Mouse (Mus musculus): Measurements from ENCODE around the gene Lsm12.

Lsm12 gene

DNA sequence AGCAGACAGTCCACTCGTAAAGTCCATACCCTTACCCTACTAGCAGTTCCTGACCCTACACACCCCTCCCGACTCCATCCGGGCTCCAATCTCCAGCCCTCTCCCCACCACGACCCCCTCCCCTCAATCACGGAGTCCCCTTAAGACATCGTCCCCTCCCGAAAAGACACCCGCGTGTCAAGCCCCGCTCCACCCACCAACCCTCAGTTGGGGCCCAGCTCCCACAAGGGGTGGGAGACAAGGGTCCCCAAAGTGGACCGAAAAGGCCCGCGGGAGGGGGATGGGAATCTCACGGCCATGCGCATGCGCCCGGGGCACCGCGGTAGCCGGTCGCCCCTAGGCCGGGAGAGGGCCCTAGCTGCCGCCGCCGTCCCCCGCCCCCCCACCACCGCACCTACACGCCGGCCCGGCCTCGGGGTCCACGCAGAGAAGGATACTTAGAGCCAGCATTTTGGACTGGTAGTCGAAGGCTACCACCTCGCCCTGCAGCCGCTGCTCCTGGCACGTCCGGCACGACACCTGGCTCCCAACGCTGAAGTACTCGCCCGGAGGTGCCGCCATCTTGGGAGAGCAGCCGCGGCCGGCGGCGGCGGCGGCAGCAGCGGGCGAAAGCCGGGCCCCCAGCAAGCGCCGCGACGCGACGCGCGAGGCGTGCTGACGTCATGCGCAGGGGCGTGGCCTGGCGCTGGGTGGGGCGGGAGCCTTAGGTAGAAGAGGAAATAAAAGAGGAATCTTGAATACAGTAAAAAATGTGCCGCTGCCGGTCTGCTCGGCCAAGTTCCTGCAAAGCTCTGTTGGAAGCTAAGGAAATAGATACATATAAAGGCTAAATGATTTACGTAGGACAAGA lies at the start of gene Lsm12:
TSS of gene Lsm12 (minus strand) at position 651 of the 850 bp plus-strand sequence.
- DNase-seq (ENCODE audit: low spot score): peak; percentile 99

DNA sequence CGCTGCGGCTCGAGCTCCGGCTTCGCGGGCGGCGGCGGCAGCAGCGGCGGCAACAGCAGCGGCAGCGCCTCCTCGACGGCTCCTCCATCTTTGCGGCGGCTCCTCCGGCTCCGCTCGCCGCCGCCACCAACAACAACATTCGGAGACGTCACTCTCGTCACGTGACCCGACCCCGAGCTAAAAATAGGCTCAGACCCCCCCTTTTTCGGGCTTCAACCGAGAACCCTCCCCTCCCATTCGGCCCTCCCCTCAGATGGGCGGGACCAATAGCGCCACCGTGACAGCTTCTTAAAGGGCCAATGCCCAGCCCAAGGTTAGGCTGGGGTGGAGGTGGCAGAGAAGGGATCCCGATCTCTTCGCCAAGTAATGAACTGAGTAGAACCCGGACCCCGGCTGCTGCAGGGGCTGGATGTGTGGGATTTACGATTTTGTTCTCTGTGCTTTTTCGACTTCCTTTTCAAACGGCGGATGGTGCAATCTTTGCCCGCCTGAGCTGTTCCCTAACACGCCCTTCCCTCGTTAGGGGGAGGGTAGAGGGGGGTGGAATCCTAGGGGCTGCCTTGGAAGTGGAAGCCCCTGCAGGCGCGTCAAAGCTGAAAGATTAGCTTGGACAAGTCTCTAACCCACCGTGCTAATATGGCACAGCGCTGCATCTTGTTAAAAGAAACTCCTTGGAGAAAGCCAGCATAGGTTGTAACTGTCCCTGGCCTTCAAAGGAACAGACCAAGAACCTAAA lies 45.1 kb upstream of the Lsm12 start, which contains the start of gene Hdac5:
TSS of gene Hdac5 (minus strand) at position 161 of the 736 bp plus-strand sequence.
- DNase-seq (ENCODE audit: low spot score): peak; percentile 93

DNA sequence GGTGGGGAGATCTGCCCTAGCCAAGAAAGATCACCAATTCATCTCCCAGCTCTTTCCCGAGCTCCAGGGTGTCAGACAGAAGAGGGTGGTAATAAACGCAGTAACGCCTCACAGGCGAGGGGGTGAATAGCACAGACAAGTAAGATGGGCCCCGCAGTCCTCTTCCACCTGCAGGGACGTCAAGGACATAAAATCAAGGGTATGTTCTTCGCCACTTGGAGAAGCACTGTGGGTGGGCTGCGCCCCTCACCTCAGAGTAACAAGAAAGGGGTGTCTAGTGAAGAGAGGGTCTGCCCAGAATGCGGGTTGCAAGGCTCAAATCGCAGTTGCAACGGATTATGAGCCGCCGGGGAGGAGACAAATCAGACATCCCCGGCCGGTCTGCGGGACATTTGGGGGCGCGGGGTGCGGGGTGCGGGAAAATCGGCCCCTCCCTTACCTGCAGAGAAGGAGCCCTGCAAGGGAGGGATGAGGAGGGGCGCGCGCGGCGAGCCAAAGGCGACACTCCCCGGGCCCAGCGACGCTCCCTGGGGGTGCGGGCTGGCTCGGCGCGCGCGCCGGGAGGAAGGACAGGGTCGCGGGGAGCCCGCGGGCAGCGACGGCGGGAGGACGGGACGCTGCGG lies 44.3 kb upstream of the Lsm12 start:
- DNase-seq (ENCODE audit: low spot score): no peak

DNA sequence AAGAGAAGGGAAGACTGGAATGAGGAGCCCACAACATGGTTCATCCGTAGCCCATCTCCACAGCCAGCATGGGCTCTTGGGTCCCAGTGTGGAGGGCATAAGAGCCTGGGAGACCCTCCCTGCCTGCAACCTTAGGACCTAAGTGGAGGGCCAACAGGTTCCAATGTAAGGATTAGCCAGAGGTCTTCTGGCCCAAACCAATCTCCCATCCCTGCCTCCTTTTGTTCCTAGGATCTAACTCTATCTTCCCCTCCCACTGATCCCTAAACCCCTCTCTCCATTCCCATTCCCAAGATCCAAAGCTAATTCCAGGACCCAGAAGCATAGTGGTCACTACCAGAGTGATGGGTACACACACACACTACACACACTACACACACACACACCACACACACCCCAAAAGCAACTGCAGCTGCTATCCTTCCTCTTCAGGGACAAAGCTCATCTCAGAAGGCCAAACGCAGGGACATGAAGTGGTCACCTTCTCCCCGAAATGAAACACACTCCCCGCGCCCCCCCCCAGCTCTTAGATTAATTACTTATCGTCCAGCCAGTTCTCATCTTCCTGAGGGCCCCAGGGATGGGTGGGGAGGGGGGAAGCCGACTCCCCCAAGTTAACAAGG lies 43.7 kb upstream of the Lsm12 start:
- DNase-seq (ENCODE audit: low spot score): no peak

DNA sequence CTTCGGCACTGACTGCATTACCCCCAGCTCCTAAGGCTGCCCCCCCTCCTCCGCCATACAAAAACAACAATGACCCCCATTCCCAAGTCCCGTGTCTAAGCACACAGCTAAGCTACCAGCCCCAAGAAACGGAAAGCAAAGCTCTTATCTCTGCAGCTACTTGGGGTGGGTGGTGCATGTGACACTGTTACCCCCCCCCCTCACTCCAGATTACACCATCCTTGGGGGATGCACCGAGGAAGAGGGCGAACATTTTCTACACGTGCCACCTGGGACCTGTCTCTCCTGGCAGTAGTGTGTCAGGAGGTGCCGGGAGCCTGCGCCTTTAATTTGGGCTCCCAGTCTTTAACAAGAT lies 43.1 kb upstream of the Lsm12 start:
- DNase-seq (ENCODE audit: low spot score): no peak

DNA sequence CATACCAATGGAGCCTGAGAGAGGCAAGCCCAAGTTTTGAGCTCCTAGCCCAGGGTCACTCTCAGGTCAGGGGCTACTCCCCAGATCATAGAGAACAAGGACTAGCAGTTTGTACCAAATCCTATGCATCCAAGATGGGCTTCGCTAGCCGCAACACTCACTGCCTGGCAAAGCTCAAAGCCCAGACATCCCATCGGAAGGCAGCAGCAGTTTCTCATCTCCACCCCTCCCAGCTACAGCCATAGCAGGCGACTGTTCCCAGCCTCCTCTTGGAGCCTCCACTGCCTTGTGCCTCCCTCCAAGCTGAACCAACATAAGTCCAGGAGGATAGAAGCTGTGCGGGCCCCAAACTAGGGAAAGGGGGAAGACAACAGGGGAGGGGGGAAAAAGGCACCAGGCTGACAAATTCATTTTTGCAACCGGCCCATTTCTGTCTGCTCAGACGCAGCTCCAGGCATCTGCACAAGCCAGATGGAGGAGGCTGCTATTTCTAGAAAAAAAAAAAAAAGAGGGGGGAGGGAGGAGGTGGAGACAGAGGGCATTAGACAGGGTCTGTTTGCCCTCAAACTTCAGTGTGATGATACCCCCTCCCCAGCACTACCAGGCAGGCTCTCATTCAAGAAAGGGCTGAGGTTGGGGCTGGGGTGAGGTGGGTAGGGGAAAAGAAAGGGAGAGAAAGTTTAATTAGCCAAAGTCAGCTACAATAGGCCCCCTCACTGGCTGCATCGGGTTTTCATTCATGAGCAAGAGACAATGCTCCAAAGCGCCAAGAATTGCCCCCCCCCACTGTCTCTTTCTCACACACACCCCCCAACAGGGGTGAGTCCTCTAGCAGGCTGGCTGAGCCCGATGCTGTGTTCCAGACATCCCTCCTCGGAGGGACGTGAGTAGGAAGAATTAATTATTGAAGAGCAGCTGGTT lies 42.4 kb upstream of the Lsm12 start:
- no peak for DNase-seq (ENCODE audit: low spot score)

DNA sequence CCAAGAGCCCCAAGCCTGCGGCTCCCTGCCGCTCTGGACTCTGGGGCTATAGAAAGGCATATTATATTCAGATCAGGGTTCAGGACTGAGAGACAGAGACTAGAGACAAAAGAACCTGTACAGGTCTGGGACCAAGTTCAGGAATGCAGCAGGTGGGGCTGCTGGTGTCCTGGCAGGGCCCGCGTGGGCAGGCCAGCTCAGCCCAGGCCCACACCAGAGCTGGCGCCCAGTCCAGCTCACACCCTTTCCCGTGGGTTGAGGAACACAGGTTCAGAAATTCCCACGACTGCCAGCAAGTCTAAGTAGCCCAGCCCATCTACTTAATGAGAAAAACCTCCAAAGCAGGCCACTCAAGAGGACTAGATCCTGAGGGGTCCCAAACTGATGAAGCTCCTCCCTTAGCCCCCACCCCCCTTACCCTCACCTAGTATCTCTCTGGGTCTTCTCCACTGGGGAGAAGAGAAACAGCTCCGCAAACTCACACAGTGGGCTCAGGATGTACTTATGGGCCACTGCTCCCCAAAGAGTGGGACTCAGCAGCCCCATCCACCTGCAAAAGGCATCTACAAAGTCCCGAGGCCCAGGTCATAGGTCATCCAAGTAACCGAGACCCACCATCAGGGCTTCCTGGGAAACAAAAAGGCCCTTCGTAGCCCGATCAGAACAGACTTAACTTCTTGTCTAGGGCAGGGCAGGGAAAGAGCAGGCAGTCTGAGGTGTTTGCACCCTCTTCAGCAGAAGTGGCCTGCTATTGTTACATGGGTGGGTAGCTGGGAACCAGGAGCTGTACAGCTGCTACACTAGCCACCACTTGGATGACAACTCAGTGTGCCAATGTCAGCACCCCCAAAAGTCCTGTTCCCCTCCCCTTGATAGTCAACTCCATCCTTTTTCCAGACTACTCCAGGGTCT lies 41.2 kb upstream of the Lsm12 start:
- DNase-seq (ENCODE audit: low spot score): no peak

DNA sequence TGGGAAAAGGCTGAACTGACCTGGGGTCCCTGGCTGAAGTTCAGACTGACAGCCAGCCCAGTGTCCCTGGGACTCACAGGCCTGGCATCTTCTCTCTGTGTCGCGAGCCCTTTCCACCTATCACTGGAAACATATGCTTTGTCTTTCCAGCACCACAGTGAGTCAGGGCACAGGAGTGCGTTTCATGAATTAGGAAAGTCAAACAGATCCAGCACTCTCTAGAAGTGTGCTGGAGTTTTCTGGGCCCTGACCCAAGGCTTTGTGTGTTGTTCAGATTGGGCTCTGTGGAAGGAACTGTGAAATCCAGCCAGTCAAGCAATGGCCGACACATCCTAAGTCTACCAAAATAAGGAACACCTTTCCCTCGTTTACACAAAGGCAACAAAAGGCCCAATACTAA lies 40.1 kb upstream of the Lsm12 start:
- no peak for DNase-seq (ENCODE audit: low spot score)

DNA sequence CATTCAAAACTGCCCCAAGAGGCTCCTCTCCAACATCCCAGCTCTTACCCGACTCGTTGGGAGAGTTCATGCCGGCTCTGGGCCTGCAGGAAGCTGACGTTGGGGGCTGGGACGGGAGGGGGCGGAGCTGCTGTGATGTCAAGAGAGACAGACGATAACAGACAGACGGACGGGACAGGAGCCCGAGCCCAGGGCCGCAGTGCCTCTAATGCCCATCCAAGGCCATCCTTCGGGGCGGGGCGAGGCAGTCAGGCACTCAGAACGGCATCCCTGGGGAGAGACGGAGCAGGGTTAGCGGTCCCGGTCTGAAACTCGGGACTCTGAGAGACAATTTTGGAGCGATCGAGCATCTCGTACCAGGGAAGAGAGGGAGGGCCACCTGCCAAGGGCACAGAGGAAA lies 39.6 kb upstream of the Lsm12 start:
- no peak for DNase-seq (ENCODE audit: low spot score)

DNA sequence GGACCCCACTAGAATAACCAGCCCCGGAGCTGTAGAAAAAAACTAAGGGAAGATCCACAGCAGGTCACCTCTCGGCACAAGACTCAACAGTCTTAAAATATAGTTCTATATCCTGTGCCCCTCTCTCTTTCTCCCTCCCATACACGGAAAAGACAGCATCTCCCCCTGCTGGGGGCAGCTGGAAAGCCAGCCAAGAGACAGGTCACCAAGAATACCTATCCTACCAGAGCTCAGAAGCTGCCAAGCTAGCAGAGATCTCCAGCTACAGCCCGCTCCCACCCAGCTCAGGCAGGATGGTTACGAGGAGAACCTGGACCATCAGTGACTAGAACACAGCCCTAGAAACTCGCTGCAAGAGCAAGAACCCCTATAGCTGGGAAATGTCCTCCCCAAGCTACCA lies 38.1 kb upstream of the Lsm12 start:
- DNase-seq (ENCODE audit: low spot score): no peak

DNA sequence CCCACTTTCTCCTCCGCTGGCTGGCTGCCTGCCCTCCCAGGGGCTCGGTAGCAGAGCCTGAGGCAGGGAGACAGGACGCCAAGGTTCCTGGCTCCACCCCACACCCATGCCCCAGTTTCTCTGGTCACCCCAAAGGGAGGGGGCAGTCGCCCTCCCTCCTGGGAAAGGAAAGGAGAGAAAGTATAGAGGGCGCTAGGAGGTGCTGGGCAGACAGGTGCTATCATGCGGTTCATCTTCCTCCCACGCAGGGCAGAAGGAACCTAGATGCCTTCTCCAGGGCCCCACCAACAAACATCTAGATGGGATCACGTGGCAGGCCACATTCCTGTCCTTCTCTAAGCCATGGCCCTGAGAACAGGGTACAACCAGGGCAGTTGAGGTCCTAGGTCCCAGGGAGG lies 36.9 kb upstream of the Lsm12 start:
- DNase-seq (ENCODE audit: low spot score): no peak

DNA sequence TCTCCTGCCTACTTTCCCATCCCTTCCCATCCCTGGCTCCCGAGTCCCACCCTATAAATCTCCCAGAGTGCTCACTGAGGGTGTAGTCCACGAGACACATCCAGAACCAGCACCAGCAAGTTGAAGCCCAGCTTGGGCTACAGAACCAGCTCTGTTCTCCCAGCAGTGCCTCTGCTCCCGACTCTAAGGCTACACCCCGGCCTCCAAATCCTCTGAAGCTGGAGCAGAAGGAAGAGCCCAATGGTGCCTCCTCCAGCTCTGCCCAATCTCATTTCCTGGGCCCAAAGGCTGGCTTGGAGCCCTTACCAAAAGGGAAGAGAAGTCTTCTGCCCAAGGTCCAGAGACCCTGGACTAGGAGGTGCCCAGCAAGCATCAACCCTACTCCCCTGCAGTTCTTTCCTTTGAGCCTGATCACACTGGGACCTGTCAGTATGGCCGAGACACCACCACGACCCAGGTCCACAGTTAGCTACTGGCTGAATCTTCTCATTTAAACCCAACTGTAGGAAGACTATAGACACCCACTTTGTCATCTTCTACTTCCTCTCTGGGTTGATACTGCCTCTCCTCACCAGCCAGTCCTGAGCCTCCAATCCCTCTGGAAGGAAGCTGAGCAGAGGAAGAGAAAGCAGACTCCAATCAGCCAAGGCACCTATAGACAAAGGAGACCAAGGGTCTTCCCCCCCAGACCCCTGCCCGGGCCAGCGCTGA lies 36.3 kb upstream of the Lsm12 start:
- DNase-seq (ENCODE audit: low spot score): no peak

DNA sequence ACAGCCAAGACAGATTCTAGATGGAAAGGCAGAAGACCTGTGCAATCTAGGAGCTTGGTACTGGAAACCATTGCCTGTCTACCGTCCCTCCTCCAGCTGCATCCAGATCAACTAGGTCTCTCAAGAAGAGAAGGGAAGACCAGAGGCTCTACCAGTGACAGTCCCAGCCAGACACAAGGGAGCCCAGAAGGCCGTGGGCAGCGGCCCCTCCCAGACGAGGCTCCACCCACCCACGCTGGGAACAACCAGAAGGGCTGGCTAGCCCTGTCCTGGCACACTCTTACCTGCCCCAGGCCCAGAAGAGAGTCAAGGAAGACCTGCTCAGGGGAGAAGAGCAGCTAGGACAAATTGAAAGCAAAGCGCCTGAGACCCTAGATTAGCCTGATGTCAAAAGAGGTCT lies 35.4 kb upstream of the Lsm12 start:
- no peak for DNase-seq (ENCODE audit: low spot score)

DNA sequence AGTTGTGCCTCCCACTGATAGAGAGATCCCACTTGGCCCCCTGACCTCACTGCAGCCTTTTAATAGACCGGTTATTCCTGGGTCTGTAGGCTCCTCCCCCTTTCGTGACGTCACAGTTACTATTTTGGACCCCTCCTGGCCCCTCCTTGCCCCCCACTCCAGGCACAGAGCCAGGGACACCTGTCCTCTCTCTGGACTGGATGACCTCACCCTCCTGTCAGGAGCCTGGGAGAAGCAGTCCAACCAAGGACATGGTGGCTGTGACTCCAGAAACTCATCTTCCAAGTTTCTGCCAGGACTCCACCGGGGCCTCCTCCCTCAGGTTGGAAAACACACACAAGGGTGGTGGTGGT lies 34.9 kb upstream of the Lsm12 start:
- DNase-seq (ENCODE audit: low spot score): no peak

DNA sequence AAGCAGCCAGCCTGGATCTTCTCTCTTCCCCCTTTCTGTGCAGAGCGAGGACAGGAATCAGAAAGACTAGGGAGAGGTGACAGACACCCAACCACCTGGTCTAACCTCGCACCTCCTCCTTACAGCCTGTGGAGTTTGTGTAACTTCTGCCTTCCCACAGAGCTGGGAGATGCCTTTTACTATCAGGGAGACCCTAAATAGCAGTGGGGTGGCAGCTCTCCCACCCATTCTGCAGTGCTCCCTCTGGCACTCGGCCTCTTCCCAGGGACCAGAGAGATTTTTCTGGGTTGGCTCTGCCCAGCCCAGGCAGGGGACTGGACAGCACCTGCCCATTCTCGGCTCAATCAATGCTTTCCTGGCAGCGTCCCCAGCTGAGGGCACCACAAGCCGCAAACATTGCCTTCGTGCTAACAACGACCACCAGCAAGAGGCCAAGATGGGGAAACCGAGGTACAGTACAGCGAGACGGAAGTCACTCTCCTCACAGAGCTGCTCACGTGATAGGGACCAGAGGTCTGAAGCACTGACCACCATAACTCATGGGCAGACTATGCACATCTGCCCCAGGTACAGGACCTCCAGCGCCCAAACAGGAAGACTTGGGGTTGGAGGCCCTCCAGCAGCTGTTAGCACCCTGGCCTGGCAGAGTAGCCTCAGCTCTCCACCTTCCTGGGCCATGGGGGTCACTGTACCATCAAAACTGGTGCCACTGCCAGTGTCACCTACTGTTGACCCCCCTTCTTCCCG lies 34.3 kb upstream of the Lsm12 start:
- DNase-seq (ENCODE audit: low spot score): no peak

DNA sequence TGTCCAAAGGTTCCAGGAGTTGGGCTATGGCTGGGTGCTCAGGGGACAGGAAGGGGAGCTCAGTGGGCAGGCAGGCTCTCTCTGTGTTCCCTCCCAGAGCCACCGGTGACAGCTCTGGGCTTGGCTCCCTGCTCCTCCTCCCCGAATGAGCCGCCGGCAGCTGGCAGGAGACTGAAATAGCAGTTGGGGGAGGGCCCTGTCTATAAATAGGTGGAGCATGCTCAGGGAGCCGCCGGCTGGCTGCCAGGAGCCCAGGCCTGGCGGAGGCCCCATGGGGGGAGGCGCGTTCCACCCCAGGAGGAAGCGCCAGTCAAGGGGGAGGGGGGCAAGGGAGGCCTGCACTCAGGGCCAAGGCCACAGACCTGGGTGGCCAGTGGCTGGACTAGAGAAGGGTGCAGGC lies 33.7 kb upstream of the Lsm12 start:
- peak; percentile 91 for DNase-seq (ENCODE audit: low spot score)

DNA sequence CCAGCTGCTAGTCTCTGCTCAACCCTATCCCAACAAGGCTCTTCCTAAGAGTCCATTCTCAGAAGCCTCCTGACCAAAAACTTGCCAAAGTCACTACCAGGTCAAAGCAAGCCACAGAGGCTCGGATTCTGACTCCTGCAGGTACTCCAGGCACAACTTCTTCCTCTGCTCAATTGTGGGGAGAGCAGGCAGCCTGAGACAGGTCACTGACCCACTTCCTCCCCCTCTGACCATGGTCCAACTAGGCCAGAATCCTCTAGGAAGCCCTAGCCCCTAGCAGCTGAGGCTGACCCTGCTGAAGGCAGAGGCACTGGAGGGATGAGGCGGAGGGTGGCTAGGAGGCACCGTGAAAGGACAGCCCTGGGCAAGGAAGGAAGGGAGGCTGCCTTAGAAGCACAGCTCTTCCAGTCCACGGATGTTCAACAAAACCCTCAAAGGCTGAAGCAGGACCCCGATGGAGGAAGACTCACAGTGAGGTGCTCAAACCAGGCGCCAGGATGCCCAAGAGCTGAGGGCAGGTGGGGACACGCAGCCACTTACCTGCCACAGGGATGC lies 32.9 kb upstream of the Lsm12 start:
- no peak for DNase-seq (ENCODE audit: low spot score)

DNA sequence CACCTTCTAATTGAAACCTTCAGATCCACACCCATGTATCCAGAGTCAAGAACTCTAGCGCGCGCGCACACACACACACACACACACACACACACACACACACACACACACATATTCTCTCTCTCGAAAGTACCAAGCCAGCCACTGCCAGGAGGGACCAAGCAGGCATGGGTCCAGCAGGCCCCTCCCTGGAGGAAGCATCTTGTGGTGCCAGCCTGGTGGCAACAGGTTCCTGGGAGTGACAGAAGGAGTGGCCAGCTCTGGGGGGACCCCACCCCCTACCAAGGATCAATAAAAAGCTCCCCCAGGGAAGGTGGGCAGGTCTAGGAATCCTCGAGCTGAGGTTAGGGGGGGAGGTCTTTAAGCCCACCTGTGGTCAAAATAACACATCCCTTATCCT lies 32.3 kb upstream of the Lsm12 start:
- no peak for DNase-seq (ENCODE audit: low spot score)

DNA sequence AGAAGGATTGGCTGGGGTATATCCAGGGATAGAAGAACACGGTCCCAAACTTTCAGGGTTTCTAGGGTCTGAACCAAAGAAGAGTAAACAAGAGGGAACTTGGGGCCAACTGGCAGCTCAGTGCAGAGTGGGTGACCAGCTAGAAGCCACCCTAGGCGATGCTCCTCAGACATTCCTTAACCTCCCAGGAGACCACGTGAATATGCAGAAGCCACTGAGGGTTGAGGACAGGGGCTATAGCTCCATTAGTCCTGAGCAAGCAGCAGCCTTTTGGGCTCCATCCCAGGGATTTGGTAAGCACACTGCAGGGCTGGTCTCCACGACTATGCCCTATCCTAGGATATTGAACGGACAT lies 31.8 kb upstream of the Lsm12 start:
- no peak for DNase-seq (ENCODE audit: low spot score)
